Mouse (Mus musculus) kidney, postnatal 14 days (tissue): ENCODE results near the gene Casp7.
A peak's percentile ranks its signal among the peaks of the same experiment; 100 is the strongest.
"Not testable (repeated sequence)": the region's sequence is repeated elsewhere in the genome, so short reads cannot be mapped to it uniquely, and the experiment has no call there.

Experiments
- DNase-seq: peaks from one replicate; pipeline ENCODE4 v3.0.0; 2022; ENCODE audit warnings: mixed read lengths

Casp7 gene

GRCm38 (mm10) chr19:56386095-56386494 lies 10.8 kb upstream of the Casp7 start:
- no peak for DNase-seq

DNA sequence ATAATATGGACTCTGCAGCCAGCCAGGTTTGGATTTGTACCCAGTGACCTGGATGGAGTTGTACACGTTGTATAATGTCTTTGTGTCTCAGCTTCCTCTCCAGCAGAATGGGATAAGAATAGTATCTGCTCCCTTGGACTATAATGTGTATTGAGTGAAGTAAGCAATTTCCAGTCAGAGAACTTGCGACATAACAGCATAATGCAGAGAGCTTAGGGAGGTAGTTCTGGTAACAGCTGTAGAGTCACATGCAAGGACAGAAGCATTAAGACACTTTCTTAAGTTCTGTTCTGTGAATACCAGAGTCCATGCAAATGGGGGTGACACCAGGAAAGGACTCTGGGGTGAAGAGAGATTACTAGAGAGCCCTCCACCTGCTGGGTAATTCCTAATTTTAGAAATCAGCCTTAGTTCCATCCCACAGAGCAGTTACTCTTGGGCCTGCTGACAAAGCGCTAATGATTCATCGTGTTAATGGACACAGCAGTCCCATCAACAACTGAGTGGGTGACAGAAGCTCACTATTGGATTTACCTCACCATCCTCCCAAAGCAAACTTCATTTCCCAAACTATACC lies 9.1 kb upstream of the Casp7 start:
- DNase-seq, result no peak

- DNase-seq, result no peak
Measured at GRCm38 (mm10) chr19:56389176-56389575, 7.8 kb upstream of the Casp7 start.

- DNase-seq, result no peak
Measured at GRCm38 (mm10) chr19:56389879-56390278, 7.0 kb upstream of the Casp7 start, which contains the start of gene Nrap. Gene Nrap, minus strand, starts transcription at chr19:56390037.

GRCm38 (mm10) chr19:56391307-56392046 lies 5.5 kb upstream of the Casp7 start:
- DNase-seq, result no peak

DNA sequence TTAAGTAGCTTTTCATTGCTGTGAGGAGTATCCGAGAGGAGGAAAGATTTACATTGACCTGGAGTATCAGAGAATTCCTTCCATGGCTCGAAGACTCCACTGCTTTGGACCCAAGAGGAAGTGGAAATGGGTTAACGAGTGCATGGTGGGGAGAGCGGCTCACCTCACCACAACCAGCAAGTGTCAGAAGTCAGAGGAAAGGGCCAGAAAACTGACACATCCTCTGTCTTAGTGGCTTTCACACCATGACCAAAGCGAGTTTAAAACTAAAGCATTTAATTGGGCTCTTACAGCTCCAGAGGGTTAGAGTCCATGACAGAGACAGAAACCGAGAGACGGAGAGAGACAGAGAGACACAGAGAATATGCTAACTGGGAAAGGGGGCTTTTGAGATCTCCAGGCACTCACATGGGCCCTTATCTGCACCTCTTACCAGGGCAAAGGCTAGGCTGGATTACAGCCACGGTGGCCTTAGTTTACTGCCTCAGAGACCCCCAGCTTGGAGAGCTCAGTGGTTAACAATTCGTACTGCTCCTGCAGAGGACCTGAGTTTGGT lies 3.5 kb upstream of the Casp7 start:
- no peak for DNase-seq

DNA sequence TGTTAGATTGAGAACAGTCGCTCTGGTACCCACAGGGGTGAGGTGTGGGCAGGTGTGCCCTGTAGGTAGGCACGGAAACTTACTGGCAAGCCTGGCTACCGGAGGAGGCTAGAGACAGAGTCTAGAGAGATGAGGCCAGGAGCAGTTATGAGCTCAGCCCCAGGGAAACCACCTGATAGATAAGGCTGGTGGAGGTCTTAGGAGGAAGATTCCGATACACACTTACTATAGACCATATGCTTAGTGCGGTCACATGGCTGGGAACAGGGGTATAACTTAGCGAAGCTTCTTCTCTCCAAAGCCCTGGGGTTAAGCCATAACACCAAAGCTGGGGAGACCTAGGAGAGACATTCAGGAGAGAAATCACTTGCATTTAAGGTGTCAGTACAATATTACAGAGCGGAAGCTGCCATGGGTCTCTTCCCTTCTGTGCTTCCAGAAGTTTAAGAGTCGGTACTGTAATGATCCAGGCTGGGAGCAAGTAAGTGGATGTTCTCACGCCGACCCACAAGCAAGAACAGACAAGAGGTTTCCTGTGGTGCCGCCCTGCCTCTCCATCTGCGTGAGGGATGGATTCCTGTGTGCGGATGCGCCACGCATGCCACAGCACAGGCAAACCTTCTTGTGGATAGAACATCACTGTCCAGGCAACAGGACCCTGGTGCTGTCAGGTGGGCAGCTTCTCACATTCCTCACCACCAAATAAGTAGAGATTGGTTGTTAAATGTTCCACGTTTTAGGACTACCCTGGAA lies 1.6 kb upstream of the Casp7 start:
- no peak for DNase-seq

DNA sequence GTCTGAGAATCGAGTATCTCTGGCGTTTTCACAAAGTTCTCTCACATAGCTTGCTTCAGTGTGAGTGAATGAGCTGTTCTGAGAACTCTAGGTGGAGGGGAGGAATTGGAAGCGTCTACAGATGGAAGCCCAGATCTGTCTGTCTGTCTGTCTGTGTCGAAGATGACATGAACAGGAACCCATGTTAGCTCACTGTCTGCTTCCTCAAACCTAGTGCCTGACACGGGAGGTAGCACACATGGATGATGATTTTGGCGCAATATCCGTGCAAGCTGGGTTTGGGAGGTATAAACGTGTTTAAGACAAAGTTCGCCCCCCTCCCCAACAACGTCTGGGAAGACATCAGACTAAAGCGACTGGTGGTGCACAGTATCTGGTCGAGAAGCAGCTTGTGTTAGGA lies 702 bp upstream of the Casp7 start:
- no peak for DNase-seq

- no peak for DNase-seq
Measured at GRCm38 (mm10) chr19:56397663-56398527, 966 bp downstream of the Casp7 start.

- DNase-seq, result no peak
Measured at GRCm38 (mm10) chr19:56398528-56398795, 1.5 kb downstream of the Casp7 start.

GRCm38 (mm10) chr19:56400200-56400599 lies 3.3 kb downstream of the Casp7 start:
- peak; percentile 79 for DNase-seq

DNA sequence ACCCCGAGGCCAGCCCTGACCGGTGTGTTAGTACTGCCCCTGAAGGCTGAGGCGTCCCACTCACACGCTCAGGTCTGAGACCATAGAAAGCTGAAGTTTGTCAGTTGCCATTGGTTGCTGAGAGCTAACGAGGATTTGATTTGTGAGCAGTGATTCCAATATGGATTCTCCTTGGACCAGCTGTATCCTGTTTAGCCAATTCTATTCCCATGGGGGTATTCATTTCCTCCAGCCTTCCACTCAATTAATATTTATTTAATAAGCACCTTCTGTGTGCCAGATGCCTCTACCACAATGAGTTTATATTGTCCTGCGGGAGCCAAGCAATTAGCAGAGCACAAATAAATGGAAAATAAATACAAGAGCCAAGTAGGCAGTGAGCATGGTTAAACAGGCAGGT lies 4.9 kb downstream of the Casp7 start:
- no peak for DNase-seq

DNA sequence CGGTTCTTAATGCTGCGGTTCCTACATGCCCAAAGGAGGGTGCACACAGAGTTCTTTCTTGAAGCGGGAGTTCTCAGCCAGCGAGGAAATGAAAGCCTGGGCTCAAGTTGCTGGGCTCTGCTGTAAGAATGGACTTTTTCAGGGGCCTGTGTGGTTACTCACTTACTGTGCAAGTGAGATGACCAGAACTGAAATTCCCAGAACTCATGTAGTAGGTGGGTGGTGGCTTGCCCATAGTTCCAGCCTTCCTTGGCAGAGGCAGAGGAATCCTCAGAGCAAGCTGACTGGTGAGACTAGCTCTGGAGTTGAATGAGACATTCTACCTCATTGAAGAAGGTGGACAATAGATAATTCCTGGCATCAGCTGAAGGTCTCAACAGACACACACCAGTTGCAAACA lies 8.9 kb downstream of the Casp7 start:
- DNase-seq, result no peak

DNA sequence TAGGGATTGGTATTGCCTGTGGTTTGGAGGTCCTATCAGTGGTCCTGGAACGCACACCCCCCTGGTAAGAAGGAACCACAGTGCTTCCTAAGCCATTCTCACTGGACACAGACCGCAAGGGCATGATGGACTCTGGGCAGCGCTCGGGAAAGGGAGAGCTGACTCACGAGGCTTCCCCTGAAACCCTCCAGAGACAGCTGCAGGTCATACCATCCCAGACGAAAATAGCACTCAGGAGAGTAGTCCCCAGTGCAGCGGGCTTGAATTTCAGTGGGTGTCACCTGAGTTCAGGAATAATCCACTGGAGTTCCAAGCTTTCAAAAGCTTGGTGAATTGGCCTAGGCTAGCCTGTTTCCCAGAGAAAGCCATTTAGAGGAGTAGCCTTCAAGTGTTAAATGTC lies 9.7 kb downstream of the Casp7 start:
- DNase-seq, result no peak

GRCm38 (mm10) chr19:56409884-56410283 lies 13.0 kb downstream of the Casp7 start:
- DNase-seq, result not testable (repeated sequence)

DNA sequence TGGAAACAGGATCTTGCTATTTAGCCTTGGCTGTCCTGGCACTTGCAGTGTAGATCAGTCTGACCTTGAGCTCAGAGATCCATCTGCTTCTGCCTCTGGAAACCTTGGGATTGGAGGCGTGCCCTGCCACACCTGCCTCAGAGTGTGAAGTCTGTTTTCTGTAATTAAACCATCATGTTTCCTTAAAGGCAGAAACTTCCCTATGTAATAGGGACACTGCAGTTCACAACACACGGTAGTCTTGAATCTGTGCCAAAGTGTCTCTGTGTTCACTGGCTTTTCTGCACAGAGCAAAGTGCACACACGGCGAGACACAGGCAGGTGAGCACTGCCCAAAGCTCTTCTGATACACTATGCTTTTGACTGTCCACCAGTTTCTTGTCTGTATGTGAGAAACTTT lies 21.5 kb downstream of the Casp7 start:
- DNase-seq, result peak; percentile 38

DNA sequence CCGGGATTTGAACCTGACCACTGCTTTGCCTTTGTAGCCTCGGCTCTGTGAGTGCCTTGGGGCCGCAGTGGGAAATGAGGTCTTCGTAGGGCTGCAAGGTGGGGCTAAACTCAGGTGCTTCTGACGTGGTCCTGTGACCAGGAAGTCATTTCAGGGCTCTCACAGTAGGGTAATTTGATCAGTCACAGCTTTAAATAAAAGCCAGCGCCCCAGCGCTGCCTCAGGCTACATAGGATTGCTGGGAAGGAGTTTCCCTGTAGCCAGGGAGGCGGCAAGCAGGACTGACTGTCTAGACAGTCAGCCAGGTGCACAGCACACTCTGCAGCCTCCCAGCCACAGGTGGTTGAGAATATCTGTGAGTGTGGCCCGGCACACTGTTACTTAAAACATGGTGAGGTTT lies 22.5 kb downstream of the Casp7 start:
- DNase-seq, result no peak

GRCm38 (mm10) chr19:56420345-56420744 lies 23.4 kb downstream of the Casp7 start:
- DNase-seq, result no peak

DNA sequence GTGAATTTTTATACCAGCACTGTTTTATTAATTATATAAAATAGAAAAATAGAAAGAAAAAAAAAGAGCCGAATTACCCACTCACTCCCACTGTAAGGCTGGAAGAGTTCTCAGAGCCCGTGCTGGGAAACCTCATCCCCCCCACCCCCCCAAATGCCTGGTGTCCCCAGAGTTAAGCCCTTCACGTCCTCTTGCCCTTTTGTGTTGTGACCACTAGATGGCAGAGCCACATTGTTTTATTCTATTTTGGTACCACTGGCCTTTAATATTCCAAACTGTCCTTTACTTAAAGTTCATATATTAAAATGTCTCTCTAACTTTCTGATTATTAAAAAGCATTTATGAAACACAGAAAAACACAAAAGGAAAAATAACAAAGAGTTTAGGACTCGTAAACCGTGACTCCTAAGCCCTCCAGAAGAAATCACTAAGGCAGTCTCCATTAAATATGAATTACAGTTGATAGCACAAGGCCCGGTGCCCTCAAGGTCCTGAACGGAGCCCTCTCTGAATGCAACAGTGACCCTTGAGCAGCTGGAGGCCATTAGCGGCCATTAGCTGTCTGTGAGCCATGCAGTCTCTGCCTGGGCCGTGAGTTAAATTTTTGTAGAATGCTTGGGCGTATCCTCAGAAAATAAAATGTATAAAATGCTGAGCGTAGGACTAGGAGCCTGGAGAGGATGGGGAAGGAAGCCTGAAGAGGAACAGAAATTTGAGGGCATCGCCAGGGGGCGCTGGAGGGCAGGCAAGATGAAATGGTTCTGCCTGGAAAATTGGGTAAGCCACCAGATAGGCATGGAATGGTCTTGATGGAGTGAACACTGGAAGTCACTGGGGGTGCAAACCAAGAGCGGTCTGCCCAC lies 25.8 kb downstream of the Casp7 start:
- DNase-seq, result peak; percentile 92

DNA sequence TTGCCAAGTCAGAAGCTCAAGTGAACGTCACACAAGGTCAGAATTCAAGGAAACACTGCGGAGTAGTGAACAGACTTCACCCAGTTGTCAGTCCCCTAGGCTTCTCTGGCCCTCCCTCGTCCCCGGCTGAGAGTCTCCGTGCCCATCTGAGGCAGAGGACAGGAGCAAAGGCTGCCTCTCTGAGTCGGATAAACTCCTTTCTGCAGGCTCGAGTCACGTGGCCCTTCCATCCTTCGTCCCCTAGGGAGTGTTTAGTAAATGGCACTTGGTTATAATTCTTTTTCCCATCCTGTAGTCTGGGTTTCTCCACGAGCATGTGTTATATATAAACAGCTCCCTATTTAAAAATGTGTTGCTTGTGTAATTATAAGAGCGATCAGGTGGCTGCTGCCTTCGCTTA lies 26.4 kb downstream of the Casp7 start:
- peak; percentile 45 for DNase-seq

DNA sequence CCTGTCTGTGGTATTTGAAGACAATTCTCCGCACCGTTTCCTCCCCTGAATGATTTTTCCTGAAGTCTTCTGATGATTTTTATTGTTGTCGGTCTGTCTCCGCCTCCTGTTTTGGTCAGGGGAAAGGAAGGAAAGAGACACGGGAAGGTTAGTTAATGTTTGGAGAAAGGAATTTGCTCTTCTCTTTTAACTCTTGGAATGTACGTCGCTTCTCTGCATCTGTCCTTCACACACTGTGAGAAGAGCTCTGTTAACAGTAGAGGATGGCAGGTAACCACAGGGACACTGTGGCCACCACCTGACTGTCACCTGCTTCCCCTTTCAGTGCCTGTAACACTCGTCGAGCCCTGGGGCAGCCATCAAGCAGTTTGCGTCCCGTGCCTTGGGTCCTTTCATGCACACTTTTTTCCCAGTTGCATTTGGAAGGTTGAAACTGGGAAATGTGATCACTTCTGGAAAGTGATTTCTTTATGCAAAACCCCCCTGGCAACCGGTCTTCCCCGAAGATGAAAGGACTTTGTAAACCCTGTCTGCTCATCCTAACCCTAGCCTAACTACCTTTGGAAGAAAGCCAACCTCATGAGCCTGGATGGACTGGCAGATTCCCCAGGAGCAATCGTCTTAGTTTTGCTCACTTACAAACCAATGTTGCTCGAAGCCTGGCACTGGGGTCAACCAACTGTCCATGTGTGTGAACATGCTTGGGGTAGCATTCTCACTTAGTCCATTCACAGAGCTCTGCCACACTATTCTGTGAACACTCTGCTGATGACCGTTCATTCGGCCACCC lies 27.9 kb downstream of the Casp7 start:
- DNase-seq, result peak; percentile 44
